Mouse (Mus musculus): ENCODE data around the gene Scrn2. TPM values are rescaled to one million over a fixed set of nuclear protein-coding genes. Genes with fewer than 3 reads are reported as not detected.

The Scrn2 gene
- total RNA-seq, 1 experiment, result 16.5 TPM

GRCm38 (mm10) chr11:97019345-97019708 is 10.4 kb upstream of the Scrn2 start:
- peak overlapping the region; percentile 57 to 84 for H3K4me3 ChIP-seq (ENCODE audit: insufficient read depth in 1 of 2, low read depth in 1 of 2, low read length in 2 of 2, poor library complexity in 1 of 2, severe bottlenecking in 1 of 2)
- H3K9me3 ChIP-seq (ENCODE audit: control insufficient read depth, insufficient read depth, low read depth, low read length), result no peaks in the 10 kb centered on the region
- H3K4me1 ChIP-seq (ENCODE audit: control insufficient read depth in 2 of 2, insufficient read depth in 2 of 2, low read length in 2 of 2, poor library complexity in 1 of 2), result peaks cover 3 to 7% of the 10 kb centered on the region in 2 experiments; a peak in 1 of 4 replicates
- no peak overlapping the region for H3K27ac ChIP-seq (ENCODE audit: insufficient read depth, low read depth, low read length, poor library complexity, severe bottlenecking)
- TF ChIP-seq CHD2 (IDR thresholded peaks at IDR 0.05; ENCODE audit: low read depth, low read length), result no peak
- TF ChIP-seq MAFK (IDR thresholded peaks at IDR 0.05; ENCODE audit: insufficient read depth, low read depth, low read length), result no peak
- no peak for TF ChIP-seq HCFC1 (IDR thresholded peaks at IDR 0.05; ENCODE audit: borderline replicate concordance, insufficient read depth, low read length)
- TF ChIP-seq ZNF384 (IDR thresholded peaks at IDR 0.05; ENCODE audit: low read depth, low read length), result no peak
- no peak for TF ChIP-seq ZC3H11A (IDR thresholded peaks at IDR 0.05; ENCODE audit: borderline replicate concordance, low read depth, low read length)
- H3K9ac ChIP-seq (ENCODE audit: insufficient read depth, low read depth, low read length, poor library complexity, severe bottlenecking), result peak overlapping the region; percentile 73; the same call in 1 of the 2 replicates
- in situ Hi-C loops (cut with MboI; ENCODE audit: low sequenced_read_pairs in 2 of 2, unreplicated experiment in 2 of 2), result no loop called here
- H3K36me3 ChIP-seq (ENCODE audit: control insufficient read depth, insufficient read depth, low read length, poor library complexity, severe bottlenecking), result no peaks in the 10 kb centered on the region; the same call in 1 of the 2 replicates
- DNase-seq (ENCODE audit: low read depth, low spot score), result no peak

GRCm38 (mm10) chr11:97021121-97021765 is 8.5 kb upstream of the Scrn2 start:
- H3K27ac ChIP-seq (ENCODE audit: insufficient read depth, low read depth, low read length, poor library complexity, severe bottlenecking), result no peak overlapping the region
- TF ChIP-seq ZC3H11A (IDR thresholded peaks at IDR 0.05; ENCODE audit: borderline replicate concordance, low read depth, low read length), result no peak
- no peak for TF ChIP-seq CHD2 (IDR thresholded peaks at IDR 0.05; ENCODE audit: low read depth, low read length)
- TF ChIP-seq MAFK (IDR thresholded peaks at IDR 0.05; ENCODE audit: insufficient read depth, low read depth, low read length), result no peak
- TF ChIP-seq ZNF384 (IDR thresholded peaks at IDR 0.05; ENCODE audit: low read depth, low read length), result no peak
- no peak for TF ChIP-seq HCFC1 (IDR thresholded peaks at IDR 0.05; ENCODE audit: borderline replicate concordance, insufficient read depth, low read length)
- peak overlapping the region; percentile 75 to 82 for H3K4me3 ChIP-seq (ENCODE audit: insufficient read depth in 1 of 2, low read depth in 1 of 2, low read length in 2 of 2, poor library complexity in 1 of 2, severe bottlenecking in 1 of 2)
- peaks cover 5 to 12% of the 10 kb centered on the region in 2 experiments; a peak in 3 of 4 replicates for H3K4me1 ChIP-seq (ENCODE audit: control insufficient read depth in 2 of 2, insufficient read depth in 2 of 2, low read length in 2 of 2, poor library complexity in 1 of 2)
- H3K9me3 ChIP-seq (ENCODE audit: control insufficient read depth, insufficient read depth, low read depth, low read length), result no peaks in the 10 kb centered on the region
- DNase-seq (ENCODE audit: low read depth, low spot score), result no peak
- peaks cover 3% of the 10 kb centered on the region; the same call in 1 of the 2 replicates for H3K36me3 ChIP-seq (ENCODE audit: control insufficient read depth, insufficient read depth, low read length, poor library complexity, severe bottlenecking)
- H3K9ac ChIP-seq (ENCODE audit: insufficient read depth, low read depth, low read length, poor library complexity, severe bottlenecking), result peak overlapping the region; percentile 8; the same call in 1 of the 2 replicates
- in situ Hi-C loops (cut with MboI; ENCODE audit: low sequenced_read_pairs in 2 of 2, unreplicated experiment in 2 of 2), result no loop called here

- in situ Hi-C loops (cut with MboI; ENCODE audit: low sequenced_read_pairs in 2 of 2, unreplicated experiment in 2 of 2), result no loop called here
- DNase-seq (ENCODE audit: low read depth, low spot score), result peak; percentile 79
- Histone ChIP-seq H3K4me1 (ENCODE audit: control insufficient read depth in 2 of 2, insufficient read depth in 2 of 2, low read length in 2 of 2, poor library complexity in 1 of 2) (peaks cover 5 to 12% of the 10 kb centered on the region in 2 experiments; a peak in 3 of 4 replicates), H3K36me3 (ENCODE audit: control insufficient read depth, insufficient read depth, low read length, poor library complexity, severe bottlenecking) (peaks cover 3% of the 10 kb centered on the region; the same call in 1 of the 2 replicates), H3K9me3 (ENCODE audit: control insufficient read depth, insufficient read depth, low read depth, low read length) (no peaks in the 10 kb centered on the region), H3K27ac (ENCODE audit: insufficient read depth, low read depth, low read length, poor library complexity, severe bottlenecking) (no peak overlapping the region), H3K9ac (ENCODE audit: insufficient read depth, low read depth, low read length, poor library complexity, severe bottlenecking) (peak overlapping the region; percentile 79), H3K4me3 (ENCODE audit: insufficient read depth in 1 of 2, low read depth in 1 of 2, low read length in 2 of 2, poor library complexity in 1 of 2, severe bottlenecking in 1 of 2) (peak overlapping the region; percentile 75 to 82)
- TF ChIP-seq ZC3H11A (IDR thresholded peaks at IDR 0.05; ENCODE audit: borderline replicate concordance, low read depth, low read length) (peak; percentile 27; the same call in 1 of the 2 replicates), ZNF384 (IDR thresholded peaks at IDR 0.05; ENCODE audit: low read depth, low read length) (no peak)
These were observed 7.8 kb upstream of the Scrn2 start for GRCm38 (mm10) chr11:97021873-97022484.

- Histone ChIP-seq H3K27ac (ENCODE audit: insufficient read depth, low read depth, low read length, poor library complexity, severe bottlenecking) (peak overlapping the region; percentile 91), H3K9ac (ENCODE audit: insufficient read depth, low read depth, low read length, poor library complexity, severe bottlenecking) (peak overlapping the region; percentile 40), H3K4me3 (ENCODE audit: insufficient read depth in 1 of 2, low read depth in 1 of 2, low read length in 2 of 2, poor library complexity in 1 of 2, severe bottlenecking in 1 of 2) (peak overlapping the region; percentile 40 to 58; a peak in 3 of 4 replicates), H3K4me1 (ENCODE audit: control insufficient read depth in 2 of 2, insufficient read depth in 2 of 2, low read length in 2 of 2, poor library complexity in 1 of 2) (peaks cover 5 to 12% of the 10 kb centered on the region in 2 experiments; a peak in 3 of 4 replicates), H3K9me3 (ENCODE audit: control insufficient read depth, insufficient read depth, low read depth, low read length) (no peaks in the 10 kb centered on the region), H3K36me3 (ENCODE audit: control insufficient read depth, insufficient read depth, low read length, poor library complexity, severe bottlenecking) (peaks cover 3% of the 10 kb centered on the region; the same call in 1 of the 2 replicates)
- in situ Hi-C loops (cut with MboI; ENCODE audit: low sequenced_read_pairs in 2 of 2, unreplicated experiment in 2 of 2), result no loop called here
- no peak for DNase-seq (ENCODE audit: low read depth, low spot score)
- TF ChIP-seq ZC3H11A (IDR thresholded peaks at IDR 0.05; ENCODE audit: borderline replicate concordance, low read depth, low read length), result no peak
- TF ChIP-seq MAFK (IDR thresholded peaks at IDR 0.05; ENCODE audit: insufficient read depth, low read depth, low read length), result no peak
- no peak for TF ChIP-seq HCFC1 (IDR thresholded peaks at IDR 0.05; ENCODE audit: borderline replicate concordance, insufficient read depth, low read length)
These were observed 4.8 kb upstream of the Scrn2 start for GRCm38 (mm10) chr11:97024977-97025376.

All from ES-E14 (cell line).